Comparison of ENCODE assay signal across 15 mouse cellular contexts in genomic region chr12:117592019-117592418, GRCm38 (mm10).
A peak's percentile ranks its signal among the peaks of the same experiment; 100 is the strongest.
DNase-seq lines count a peak whose midpoint lies in the region; ATAC-seq and TF ChIP-seq lines count a peak whose summit lies in the region.
"Had no signal": no experiment of that assay in that cellular context is flagged by ENCODE, and none has a peak within 500 bp of the region (broad histone marks: within the 10 kb centered on the region; RNA-seq: fewer than 3 reads in every experiment).

No protein-coding gene starts in this region.

- no peak overlapping the region for H3K4me2 ChIP-seq in heart, embryonic 12.5 days
- no peak overlapping the region for H3K4me2 ChIP-seq in kidney, embryonic 15.5 days
- no peak overlapping the region for H3K4me2 ChIP-seq in midbrain, embryonic 14.5 days (ENCODE audit: low read length)
- H3K4me2 ChIP-seq: embryonic facial prominence, embryonic 13.5 days; intestine, embryonic 15.5 days; midbrain, embryonic 12.5 days had no signal

- no peak overlapping the region for H3K27ac ChIP-seq in heart, adult 2 months
- H3K27ac ChIP-seq in heart, embryonic 12.5 days (ENCODE audit: poor library complexity, severe bottlenecking): no peak overlapping the region
- no peak overlapping the region for H3K27ac ChIP-seq in kidney, embryonic 15.5 days
- no peak overlapping the region for H3K27ac ChIP-seq in midbrain, embryonic 14.5 days (replicated peaks; ENCODE audit: low read depth, low read length)
- no peak overlapping the region for H3K27ac ChIP-seq in midbrain, embryonic 10.5 days (replicated peaks)
- no peak overlapping the region for H3K27ac ChIP-seq in forebrain, embryonic 10.5 days
- H3K27ac ChIP-seq: embryonic facial prominence, embryonic 13.5 days; intestine, embryonic 15.5 days; liver, embryonic 14.5 days; midbrain, embryonic 12.5 days had no signal

- 0 out of 2 replicates have a peak, but pooled peaks cover 2% of the 10 kb centered on the region for H3K9me3 ChIP-seq in heart, embryonic 12.5 days (replicated peaks)
- no peaks in the 10 kb centered on the region for H3K9me3 ChIP-seq in kidney, embryonic 15.5 days (replicated peaks)
- H3K9me3 ChIP-seq in midbrain, embryonic 14.5 days (ENCODE audit: control insufficient read depth, low read length): no peaks in the 10 kb centered on the region
- H3K9me3 ChIP-seq in midbrain, embryonic 10.5 days (replicated peaks): 0 out of 2 replicates have a peak, but pooled peaks cover 2% of the 10 kb centered on the region
- H3K9me3 ChIP-seq in forebrain, embryonic 10.5 days: peaks cover 3% of the 10 kb centered on the region; the same call in 1 of the 2 replicates
- H3K9me3 ChIP-seq: embryonic facial prominence, embryonic 13.5 days; intestine, embryonic 15.5 days; midbrain, embryonic 12.5 days had no signal

- no peaks in the 10 kb centered on the region for H3K27me3 ChIP-seq in heart, adult 2 months (ENCODE audit: control insufficient read depth, insufficient read depth, low read length)
- no peaks in the 10 kb centered on the region for H3K27me3 ChIP-seq in heart, embryonic 12.5 days (replicated peaks)
- H3K27me3 ChIP-seq in kidney, embryonic 15.5 days: no peaks in the 10 kb centered on the region
- H3K27me3 ChIP-seq in midbrain, embryonic 14.5 days (ENCODE audit: control insufficient read depth, insufficient read depth, low read length): no peaks in the 10 kb centered on the region
- no peaks in the 10 kb centered on the region for H3K27me3 ChIP-seq in midbrain, embryonic 10.5 days (ENCODE audit: low read depth, poor library complexity, severe bottlenecking)
- H3K27me3 ChIP-seq in forebrain, embryonic 10.5 days (ENCODE audit: poor library complexity, severe bottlenecking): no peaks in the 10 kb centered on the region
- H3K27me3 ChIP-seq: embryonic facial prominence, embryonic 13.5 days; intestine, embryonic 15.5 days; midbrain, embryonic 12.5 days had no signal

- no peak for TF ChIP-seq EP300 in heart, adult 2 months (IDR thresholded peaks at IDR 0.05; ENCODE audit: insufficient read depth, low read depth, low read length)

- H3K4me3 ChIP-seq in heart, adult 2 months: no peak overlapping the region
- no peak overlapping the region for H3K4me3 ChIP-seq in heart, embryonic 12.5 days
- H3K4me3 ChIP-seq in kidney, embryonic 15.5 days (replicated peaks): no peak overlapping the region
- no peak overlapping the region for H3K4me3 ChIP-seq in midbrain, embryonic 14.5 days (replicated peaks; ENCODE audit: low read depth, low read length)
- H3K4me3 ChIP-seq in midbrain, embryonic 10.5 days: no peak overlapping the region
- H3K4me3 ChIP-seq in forebrain, embryonic 10.5 days: no peak overlapping the region
- H3K4me3 ChIP-seq: embryonic facial prominence, embryonic 13.5 days; intestine, embryonic 15.5 days; midbrain, embryonic 12.5 days had no signal

- no peak for DNase-seq in heart, adult 2 months
- DNase-seq in kidney, postnatal 10 days: peak; percentile 24
- DNase-seq in midbrain, embryonic 14.5 days: peak; percentile 35
- no peak for DNase-seq in midbrain, embryonic 10.5 days (ENCODE audit: low spot score)
- DNase-seq in brain, embryonic 14.5 days (ENCODE audit: low read depth): peak; percentile 41
- DNase-seq in forebrain, embryonic 10.5 days (ENCODE audit: extremely low spot score, low spot score): no peak
- DNase-seq: cerebellum, adult 18-20 months; heart, postnatal 36 days; lung, postnatal 4 days had no signal

- no peak overlapping the region for H3K9ac ChIP-seq in heart, adult 2 months (ENCODE audit: low read depth, low read length)
- H3K9ac ChIP-seq in heart, embryonic 12.5 days: no peak overlapping the region
- H3K9ac ChIP-seq in kidney, embryonic 15.5 days: no peak overlapping the region
- H3K9ac ChIP-seq in midbrain, embryonic 14.5 days (replicated peaks; ENCODE audit: low read length): no peak overlapping the region
- H3K9ac ChIP-seq: embryonic facial prominence, embryonic 13.5 days; intestine, embryonic 15.5 days; liver, embryonic 14.5 days; midbrain, embryonic 12.5 days had no signal

- no peak for ATAC-seq in heart, embryonic 12.5 days (ENCODE audit: insufficient number of reproducible peaks, low FRiP score)
- ATAC-seq in kidney, embryonic 15.5 days (replicated peaks; ENCODE audit: low FRiP score): no peak
- no peak for ATAC-seq in midbrain, embryonic 14.5 days (ENCODE audit: low FRiP score, low TSS enrichment)
- ATAC-seq: intestine, embryonic 15.5 days had no signal

- H3K36me3 ChIP-seq in heart, adult 2 months (ENCODE audit: control insufficient read depth, insufficient read depth, low read length): peaks cover 3% of the 10 kb centered on the region; the same call in 1 of the 2 replicates
- peaks cover 2% of the 10 kb centered on the region; the same call in 1 of the 2 replicates for H3K36me3 ChIP-seq in heart, embryonic 12.5 days
- peaks cover 3% of the 10 kb centered on the region for H3K36me3 ChIP-seq in kidney, embryonic 15.5 days
- no peaks in the 10 kb centered on the region for H3K36me3 ChIP-seq in midbrain, embryonic 14.5 days (ENCODE audit: control insufficient read depth, insufficient read depth, low read length)
- 0 out of 2 replicates have a peak, but pooled peaks cover 4% of the 10 kb centered on the region for H3K36me3 ChIP-seq in midbrain, embryonic 10.5 days
- H3K36me3 ChIP-seq in forebrain, embryonic 10.5 days (replicated peaks): peaks cover 4% of the 10 kb centered on the region
- H3K36me3 ChIP-seq: intestine, embryonic 15.5 days; midbrain, embryonic 12.5 days had no signal

- peaks cover 4% of the 10 kb centered on the region for H3K4me1 ChIP-seq in heart, adult 2 months (ENCODE audit: control insufficient read depth, insufficient read depth, low read length)
- peaks cover 5% of the 10 kb centered on the region; the same call in 1 of the 2 replicates for H3K4me1 ChIP-seq in heart, embryonic 12.5 days (replicated peaks)
- H3K4me1 ChIP-seq in kidney, embryonic 15.5 days: peaks cover 11% of the 10 kb centered on the region
- no peaks in the 10 kb centered on the region for H3K4me1 ChIP-seq in midbrain, embryonic 14.5 days (ENCODE audit: control insufficient read depth, insufficient read depth, low read length)
- no peaks in the 10 kb centered on the region for H3K4me1 ChIP-seq in midbrain, embryonic 10.5 days
- no peaks in the 10 kb centered on the region; the same call in 1 of the 2 replicates for H3K4me1 ChIP-seq in forebrain, embryonic 10.5 days
- H3K4me1 ChIP-seq: embryonic facial prominence, embryonic 13.5 days; intestine, embryonic 15.5 days; midbrain, embryonic 12.5 days had no signal

- TF ChIP-seq CTCF in heart, adult 2 months (IDR thresholded peaks at IDR 0.05): peak; percentile 47
- 0 out of 2 replicates have a peak, but pooled peaks have one; percentile 9 for TF ChIP-seq CTCF in brain, embryonic 14.5 days (IDR thresholded peaks at IDR 0.05; ENCODE audit: borderline replicate concordance, extremely low read depth, insufficient read depth, insufficient read length)

- no peak for TF ChIP-seq POLR2A in heart, adult 2 months (IDR thresholded peaks at IDR 0.05; ENCODE audit: insufficient read depth, low read depth, low read length)
- no peak for TF ChIP-seq POLR2A in brain, embryonic 14.5 days (IDR thresholded peaks at IDR 0.05; ENCODE audit: borderline replicate concordance, extremely low read depth, insufficient read depth, insufficient read length, poor library complexity, severe bottlenecking)

- 34% methylated on average over 2 of the region's 2 CpGs for WGBS in heart, adult 2 months
- WGBS in heart, embryonic 12.5 days: 18% methylated on average over 2 of the region's 2 CpGs
- 37% methylated on average over 2 of the region's 2 CpGs for WGBS in kidney, embryonic 15.5 days
- 28% methylated on average over 2 of the region's 2 CpGs for WGBS in midbrain, embryonic 14.5 days
- 24% methylated on average over 2 of the region's 2 CpGs for WGBS in midbrain, embryonic 10.5 days
- WGBS in forebrain, embryonic 10.5 days: 29% methylated on average over 2 of the region's 2 CpGs

- no peaks in the 10 kb centered on the region for H3K79me2 ChIP-seq in heart, adult 2 months (replicated peaks; ENCODE audit: control insufficient read depth, insufficient read depth, low read length)

- intact Hi-C loops in heart, adult 2 months (cut with DNase I): no loop called here

Comparison
In these comparisons a context has a peak if more than half of its experiments do, and no peak if none do; other contexts are left out.
1. DNase-seq: peak in kidney, postnatal 10 days (single experiment), midbrain, embryonic 14.5 days (single experiment) and brain, embryonic 14.5 days (single experiment); none in heart, adult 2 months (0 of 2), midbrain, embryonic 10.5 days (single experiment) and forebrain, embryonic 10.5 days (single experiment).